Mouse (Mus musculus) mouse trophoblast stem cell (cell line): ENCODE data around the gene Mtfp1.

Experiments
- in situ Hi-C, 2 experiments: fragments of 300-500 bp; cut with MseI, MboI; formaldehyde crosslinking; loops; 2 replicates in 1 of 2; 3 replicates in 1 of 2; pipeline ENCODE4 v1.15.1; 2025

Mtfp1 gene

DNA sequence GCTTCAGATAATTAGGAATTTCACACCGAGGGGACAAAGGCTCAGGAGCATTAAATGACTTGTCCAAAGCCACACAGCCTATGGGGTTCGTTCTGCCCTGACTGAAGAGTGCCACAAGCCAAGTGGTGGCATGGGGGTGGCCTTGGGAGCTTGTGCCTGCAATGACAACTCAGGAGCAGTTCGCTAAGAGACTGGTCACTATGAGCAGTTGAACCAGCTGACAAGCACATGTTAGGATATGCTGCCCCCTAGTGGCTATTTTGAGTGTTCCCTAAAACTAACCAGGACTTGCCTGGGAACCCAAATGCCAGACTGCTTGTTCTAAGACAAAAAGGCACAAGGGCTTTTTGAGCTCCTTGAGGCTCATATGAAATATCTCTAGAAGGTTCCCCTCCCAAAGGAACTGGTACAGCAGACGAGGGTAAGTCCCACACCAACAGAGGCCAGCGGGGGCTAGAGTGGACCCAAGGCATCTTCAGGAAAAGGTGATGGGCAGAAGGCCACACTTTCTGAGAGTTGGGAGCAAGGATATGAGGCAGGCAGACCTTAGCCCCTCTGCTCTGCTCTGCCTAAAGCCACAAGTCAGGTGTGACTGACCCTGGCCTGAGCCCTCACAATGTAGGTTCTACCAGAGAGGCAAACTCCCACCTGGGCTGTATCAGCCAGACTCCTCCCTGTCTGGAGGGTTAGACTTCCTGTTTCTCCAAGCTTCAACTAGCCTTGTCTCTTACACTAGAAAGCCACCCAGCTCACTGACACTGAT, 11.7 kb downstream of the Mtfp1 start:
- in situ Hi-C loops: loop anchor here in 1 of 2 experiments (5.0 kb wide), 1 partner anchor 36 kb away; no protein-coding TSS in a partner anchor

DNA sequence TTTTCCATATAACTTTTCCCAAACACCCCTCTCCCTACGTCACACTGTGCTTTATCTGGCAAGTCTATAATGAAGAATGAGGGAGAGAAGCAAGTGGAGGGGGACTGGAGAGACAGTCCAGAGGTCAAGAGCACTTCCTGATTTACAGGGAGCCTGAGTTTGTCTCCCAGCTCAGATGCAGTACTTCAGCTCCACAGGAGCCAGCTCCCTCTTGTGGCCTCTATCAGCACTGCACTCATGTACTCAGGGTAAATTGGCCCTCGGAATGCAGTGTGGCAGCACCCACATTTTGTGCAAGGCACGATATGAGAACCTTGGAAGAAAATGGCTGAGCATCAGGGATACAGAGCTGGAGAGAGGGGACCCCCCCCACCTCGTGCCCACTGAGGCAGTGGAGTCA, 15.0 kb downstream of the Mtfp1 start:
- in situ Hi-C loops: loop anchor here in 1 of 2 experiments (5.0 kb wide), 1 partner anchor 33 kb away; no protein-coding TSS in a partner anchor

DNA sequence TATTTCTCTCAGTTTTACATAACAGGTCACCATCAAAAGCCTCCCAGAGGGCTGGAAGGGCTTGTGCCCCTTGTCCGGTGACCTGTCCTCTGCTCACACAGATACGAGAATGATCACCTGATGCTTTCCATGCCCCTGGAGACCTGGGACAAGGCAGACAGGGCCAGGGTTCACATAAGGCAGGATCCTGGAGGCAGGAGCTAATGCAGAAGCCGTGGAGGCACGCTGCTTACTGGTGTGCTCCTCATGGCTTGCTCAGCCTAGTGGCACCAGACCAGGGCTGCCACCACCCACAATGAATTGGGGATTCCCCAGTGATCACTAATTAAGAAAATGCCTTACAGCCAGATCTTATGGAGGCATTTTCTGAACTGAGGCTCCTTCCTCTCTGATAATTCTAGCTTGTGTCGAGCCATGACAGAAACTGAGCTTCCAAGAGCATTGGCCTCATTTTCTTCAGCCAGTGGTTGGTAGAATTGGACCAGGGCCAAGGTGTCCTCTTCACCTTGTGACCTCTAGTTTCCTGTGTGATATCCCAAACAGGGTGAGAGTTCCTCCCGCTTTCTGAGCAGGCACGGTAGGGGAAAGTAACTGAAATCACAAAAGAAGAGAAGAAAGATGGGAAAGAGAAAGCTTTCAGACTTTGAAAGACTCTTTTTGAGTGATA, 16.8 kb downstream of the Mtfp1 start:
- in situ Hi-C loops: loop anchor here (5.0 kb wide), 1 partner anchor 66 kb away; no protein-coding TSS in a partner anchor

DNA sequence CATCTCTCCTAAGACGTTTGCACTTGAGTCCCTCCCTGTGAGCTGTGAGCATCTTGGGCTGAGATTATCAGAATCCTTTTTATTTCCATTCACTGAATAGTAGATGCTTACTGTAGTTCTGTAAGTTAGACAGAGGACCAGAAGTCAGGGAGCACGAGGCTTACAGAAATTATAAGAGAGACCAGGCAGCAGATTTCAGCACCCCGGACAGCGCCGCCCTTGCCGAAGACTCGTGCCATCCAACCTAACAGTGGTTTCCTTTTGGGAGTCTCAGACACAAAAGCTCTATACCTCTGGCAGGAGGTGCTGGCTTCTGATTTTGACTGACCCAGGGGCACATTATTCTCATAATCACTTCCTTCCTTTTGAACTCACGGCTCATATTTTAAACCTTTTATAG, 18.6 kb downstream of the Mtfp1 start:
- in situ Hi-C loops: loop anchor here (5.0 kb wide), 1 partner anchor 64 kb away; no protein-coding TSS in a partner anchor

DNA sequence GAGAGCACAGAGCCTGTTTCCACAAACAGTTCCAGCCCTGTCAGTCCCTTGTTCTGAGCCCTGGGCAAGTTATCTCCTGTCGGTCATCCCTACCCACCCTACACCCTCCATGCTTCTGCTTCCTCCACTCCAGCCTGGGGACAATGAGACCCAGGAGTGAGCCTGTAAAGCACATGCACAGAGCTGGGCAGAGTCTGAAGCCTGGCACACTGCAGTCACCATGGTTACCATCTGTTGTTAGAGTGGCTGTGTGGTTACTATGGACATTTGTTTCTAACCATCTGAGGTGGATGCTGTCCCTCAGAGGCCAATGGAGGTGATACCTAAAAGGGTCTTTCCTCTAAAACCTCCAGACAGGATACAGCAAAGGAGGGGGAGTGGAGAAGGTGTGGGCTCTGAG, 25.6 kb downstream of the Mtfp1 start:
- in situ Hi-C loops: no loop called here

DNA sequence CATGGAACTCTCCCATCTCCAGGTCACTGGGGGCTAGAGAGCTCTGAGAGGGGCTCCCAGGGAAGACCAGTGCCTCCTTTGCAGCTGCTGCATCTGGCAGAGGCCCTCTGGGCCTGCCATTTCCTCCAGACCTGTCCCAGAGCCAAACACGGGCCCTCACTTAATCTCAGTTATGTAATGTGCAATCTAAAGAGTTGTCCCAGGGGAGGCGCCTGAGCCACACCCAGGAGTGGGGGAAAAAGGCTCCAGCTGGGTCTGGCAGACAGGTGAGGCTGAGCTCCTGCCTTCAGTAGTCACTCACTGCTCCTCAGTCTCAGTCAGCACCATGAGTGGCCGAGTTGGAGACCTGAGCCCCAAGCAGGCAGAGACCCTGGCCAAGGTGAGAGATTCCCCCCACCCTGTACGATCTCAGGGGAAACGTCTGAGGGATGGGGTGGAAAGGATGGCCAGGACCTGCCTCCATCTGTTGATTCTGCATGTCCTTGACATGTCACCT, 30.6 kb downstream of the Mtfp1 start, which contains the start of gene Sec14l3:
Gene Sec14l3 (plus strand): TSS at position 215 of the 496 bp plus-strand sequence.
- in situ Hi-C loops: no loop called here

DNA sequence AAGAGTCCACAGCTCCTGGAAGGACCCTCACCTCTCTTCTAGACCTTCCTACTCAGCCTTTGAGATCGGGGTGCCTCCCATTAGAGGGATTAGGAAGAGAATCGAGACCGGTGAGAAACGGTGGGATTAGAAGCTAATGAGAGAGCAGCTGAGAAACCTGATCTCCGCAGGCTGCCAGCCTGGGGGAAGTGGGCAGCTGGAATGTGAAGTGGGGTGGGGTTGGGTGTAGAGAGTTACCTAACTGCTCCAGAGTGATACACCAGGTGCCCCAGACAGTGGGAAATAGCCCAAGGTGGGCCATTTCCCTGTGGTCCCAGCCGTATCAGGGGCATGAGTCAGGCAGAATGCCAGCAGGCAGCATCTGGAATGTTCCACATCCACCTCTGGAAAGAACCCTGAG, 32.3 kb downstream of the Mtfp1 start:
- in situ Hi-C loops: no loop called here

DNA sequence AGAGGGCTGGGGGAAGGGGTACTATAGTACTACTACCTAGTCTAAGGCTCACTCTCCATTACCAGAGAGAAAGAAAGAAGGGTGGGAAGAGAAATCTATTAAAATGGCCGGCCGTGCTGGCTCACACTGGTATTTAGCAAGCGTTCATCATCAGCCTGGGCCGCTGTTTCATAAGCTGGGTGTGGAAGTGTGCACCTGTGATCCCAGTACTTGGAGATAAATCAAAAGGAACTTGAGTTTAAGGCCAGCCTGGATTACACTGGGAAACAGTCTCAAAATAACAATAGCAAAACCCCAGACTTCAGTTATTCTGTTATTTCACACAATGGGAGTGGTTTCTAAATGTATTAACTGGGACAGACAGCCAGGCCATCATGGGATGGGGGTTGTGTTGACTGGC, 32.7 kb downstream of the Mtfp1 start:
- in situ Hi-C loops: no loop called here

DNA sequence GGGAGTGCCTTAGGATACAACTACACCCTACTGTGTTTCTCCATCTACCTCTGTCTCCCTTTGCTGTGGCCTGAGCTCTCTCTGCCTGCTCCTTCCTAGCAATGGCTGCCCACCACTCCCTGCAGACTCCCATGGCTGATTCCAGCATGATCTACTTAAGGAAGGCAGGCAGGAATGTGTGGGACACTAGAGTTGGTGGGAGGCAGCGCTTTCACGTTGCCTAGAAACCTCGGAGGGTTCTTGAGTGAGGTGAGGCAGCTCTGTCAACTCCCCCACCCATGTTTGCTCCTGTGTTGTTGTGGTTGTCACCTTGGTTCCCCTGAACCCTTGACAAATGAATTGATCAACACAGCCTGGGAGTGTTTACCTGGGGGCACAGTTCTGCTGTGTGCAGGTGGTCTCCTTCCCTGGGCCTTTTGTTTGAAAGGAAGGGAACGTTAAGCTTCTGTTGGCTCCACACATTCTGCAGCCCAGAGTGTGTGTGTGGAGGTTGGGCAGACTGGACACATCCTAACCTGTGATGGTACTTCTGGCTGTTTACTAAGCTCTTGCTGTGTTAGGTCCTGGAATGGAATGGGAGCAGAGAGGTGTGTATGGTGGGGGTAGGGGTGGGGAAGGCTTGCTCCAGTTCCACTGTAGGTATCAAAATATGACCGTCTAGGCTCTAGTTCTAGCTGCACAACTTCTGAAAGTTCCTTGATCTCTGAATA, 34.2 kb downstream of the Mtfp1 start:
- in situ Hi-C loops: no loop called here

DNA sequence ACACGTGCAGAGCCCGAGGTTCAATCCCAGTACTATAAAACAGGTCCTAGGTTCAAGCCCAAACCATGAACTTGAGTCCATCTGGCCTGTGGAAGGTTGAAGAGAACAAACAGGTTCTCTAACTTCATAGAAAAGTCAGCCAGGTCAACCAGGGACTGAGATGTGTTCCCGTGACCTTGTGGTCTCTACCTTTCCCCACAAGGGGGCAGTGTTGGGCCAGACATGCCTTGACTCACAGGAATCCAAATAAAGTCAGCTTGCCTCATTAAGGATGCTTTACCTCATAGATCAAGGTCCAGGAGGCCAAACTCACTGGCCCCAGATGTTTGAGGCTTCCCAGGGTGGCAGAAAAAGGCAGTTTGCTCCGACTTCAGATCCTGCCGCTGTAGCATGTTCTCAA, 41.7 kb downstream of the Mtfp1 start:
- in situ Hi-C loops: no loop called here

DNA sequence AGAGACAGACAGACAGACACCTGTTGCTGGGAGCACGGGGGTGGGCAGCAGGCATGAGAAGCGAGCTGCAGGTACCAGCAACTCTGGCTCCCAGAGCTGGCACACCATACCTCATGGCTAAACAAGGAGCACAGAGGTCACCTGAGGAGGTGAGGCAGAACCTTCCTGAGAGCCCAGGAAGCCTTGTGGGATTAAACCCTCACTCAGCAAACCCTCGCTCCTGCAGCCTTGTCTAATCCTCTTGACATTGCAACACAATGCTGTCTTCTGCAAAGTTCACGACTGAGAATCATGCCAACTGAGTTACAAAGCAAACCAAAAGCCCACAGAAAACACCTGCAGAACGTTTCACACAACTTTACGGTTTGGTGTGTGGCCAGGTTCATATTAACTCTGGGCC, 46.8 kb downstream of the Mtfp1 start:
- in situ Hi-C loops: loop anchor here in 1 of 2 experiments (5.0 kb wide), 1 partner anchor 34 kb away; no protein-coding TSS in a partner anchor

DNA sequence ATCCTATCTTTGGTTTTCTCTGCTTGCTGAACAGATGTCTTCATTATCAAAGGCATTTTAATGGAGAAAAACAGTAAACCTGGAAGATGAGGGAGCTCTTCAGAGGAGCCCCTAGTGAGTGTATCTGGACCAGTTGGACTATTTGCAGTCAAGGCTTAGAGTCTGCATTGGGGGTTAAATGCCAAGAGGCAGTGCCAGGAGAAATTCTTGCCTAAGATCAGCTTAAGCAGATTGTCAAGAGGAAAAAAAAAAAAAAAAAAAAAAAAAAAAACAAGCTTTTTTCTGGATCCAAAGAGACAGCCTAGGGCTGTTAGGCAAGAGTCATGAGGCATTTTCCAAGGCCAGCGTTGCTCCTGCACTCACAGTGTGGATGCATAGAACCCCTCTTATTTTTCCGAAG, 47.5 kb downstream of the Mtfp1 start:
- in situ Hi-C loops: loop anchor here in 1 of 2 experiments (5.0 kb wide), 1 partner anchor 35 kb away; no protein-coding TSS in a partner anchor

DNA sequence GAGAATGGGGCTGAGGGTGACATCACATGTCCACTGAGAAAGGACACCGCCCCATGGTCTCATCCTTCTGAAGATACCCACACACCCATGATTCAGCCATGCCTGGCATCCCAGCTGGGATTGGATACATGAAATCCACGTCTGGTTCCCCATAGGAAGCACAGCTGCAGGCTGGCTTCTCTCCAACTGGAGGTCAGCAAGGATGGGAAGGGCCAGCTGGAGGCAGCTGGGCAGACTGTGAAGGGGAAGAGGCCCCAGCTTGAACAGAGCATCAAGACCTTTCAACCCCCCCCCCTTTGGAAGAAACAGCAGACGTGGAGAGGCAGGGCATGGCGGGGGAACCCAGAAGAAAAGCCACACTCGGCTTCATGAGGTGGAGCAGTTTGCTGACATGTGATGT, 48.7 kb downstream of the Mtfp1 start:
- in situ Hi-C loops: loop anchor here in 1 of 2 experiments (5.0 kb wide), 1 partner anchor 36 kb away; no protein-coding TSS in a partner anchor

DNA sequence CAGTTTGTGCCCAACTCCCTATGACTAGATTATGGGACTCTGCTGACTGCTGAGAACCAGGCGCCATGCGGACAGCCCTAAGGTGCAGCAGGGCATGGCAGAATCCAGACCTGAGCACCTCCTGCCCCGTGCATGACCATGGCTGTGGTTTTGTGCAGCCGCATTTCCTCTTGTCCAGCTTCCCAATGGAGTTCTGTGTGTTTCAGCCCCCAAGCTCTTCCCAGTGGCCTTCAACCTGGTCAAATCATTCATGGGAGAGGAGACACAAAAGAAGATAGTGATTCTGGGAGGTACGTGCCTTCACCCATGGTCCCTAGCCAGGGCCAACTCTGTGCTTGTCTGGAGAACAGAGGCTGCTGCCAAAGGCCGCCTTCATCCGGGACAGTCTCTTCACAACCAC, 52.2 kb downstream of the Mtfp1 start:
- in situ Hi-C loops: no loop called here
